Mouse (Mus musculus): ENCODE measurements around the gene Rgcc. TPM values are rescaled to one million over a fixed set of nuclear protein-coding genes. Genes with fewer than 3 reads are reported as not detected.

The Rgcc gene
- total RNA-seq, 1 experiment: 0.71 TPM

DNA sequence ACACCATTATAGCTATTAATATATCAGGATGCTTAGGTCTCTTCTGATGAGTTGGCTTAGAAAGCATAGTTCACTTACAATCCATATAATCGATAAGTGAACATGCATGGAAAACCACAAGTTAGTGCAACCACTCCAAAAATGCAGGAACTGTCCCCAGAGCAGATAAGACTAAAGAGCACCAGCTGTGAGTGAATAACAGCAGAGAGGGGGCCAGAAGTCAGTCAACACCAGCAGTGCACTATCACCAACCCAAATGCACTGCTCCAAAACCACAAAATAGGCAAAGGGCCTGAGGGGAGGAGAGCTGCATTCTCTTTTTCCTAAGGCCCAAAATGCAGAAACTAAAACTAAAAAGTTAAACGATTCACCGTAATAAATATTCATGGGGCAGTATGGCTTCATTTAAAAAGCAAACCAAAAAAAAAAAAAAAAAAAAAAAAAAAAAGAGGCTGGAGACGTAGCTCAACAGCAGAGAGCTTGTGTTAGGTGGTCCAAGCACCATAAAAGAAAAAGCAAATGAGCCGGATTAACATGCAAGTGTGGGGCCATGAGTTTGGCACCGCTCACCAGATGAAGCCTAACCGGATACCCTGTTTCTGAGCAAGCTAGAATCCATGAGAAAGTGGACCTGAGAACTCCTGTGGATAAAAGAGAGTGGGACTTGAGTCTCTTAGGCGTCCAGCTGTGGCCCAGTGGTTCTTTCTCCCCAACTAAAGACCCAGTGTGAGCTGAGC, 12.2 kb upstream of the Rgcc start:
- Histone ChIP-seq H3K4me3 (ENCODE audit: insufficient read depth in 1 of 2, low read depth in 1 of 2, low read length in 2 of 2, poor library complexity in 1 of 2, severe bottlenecking in 1 of 2) (no peak overlapping the region), H3K9ac (ENCODE audit: insufficient read depth, low read depth, low read length, poor library complexity, severe bottlenecking) (no peak overlapping the region), H3K9me3 (ENCODE audit: control insufficient read depth, insufficient read depth, low read depth, low read length) (no peaks in the 10 kb centered on the region), H3K36me3 (ENCODE audit: control insufficient read depth, insufficient read depth, low read length, poor library complexity, severe bottlenecking) (no peaks in the 10 kb centered on the region), H3K27ac (ENCODE audit: insufficient read depth, low read depth, low read length, poor library complexity, severe bottlenecking) (no peak overlapping the region), H3K4me1 (ENCODE audit: control insufficient read depth in 2 of 2, insufficient read depth in 2 of 2, low read length in 2 of 2, poor library complexity in 1 of 2) (no peaks in the 10 kb centered on the region)
- DNase-seq (ENCODE audit: low read depth, low spot score): no peak
- TF ChIP-seq CHD2 (IDR thresholded peaks at IDR 0.05; ENCODE audit: low read depth, low read length) (no peak), MAFK (IDR thresholded peaks at IDR 0.05; ENCODE audit: insufficient read depth, low read depth, low read length) (no peak), ZNF384 (IDR thresholded peaks at IDR 0.05; ENCODE audit: low read depth, low read length) (no peak), HCFC1 (IDR thresholded peaks at IDR 0.05; ENCODE audit: borderline replicate concordance, insufficient read depth, low read length) (no peak), ZC3H11A (IDR thresholded peaks at IDR 0.05; ENCODE audit: borderline replicate concordance, low read depth, low read length) (no peak)
- in situ Hi-C loops (cut with MboI; ENCODE audit: low sequenced_read_pairs in 2 of 2, unreplicated experiment in 2 of 2): loop anchor here (25.0 kb wide), 1 partner anchor 176 kb away; no protein-coding TSS in a partner anchor

DNA sequence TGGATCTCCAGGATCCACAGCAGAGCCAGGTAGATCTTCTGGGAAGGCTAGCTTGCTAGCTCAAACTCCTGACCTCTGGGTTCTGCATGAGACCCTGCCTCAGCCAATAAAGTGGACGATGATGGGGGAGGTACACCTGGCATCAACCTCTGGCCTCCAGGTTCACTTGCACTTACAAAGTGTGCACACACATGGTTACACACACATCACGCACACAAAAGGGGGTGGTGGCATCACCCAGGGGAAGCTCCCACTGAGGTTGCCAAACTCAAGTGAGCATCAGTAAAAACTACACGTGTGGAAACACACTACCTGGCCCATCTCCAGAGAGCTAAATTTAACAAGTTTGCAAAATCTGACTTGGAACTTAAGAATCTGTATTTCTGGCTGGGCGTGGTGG, 11.3 kb upstream of the Rgcc start:
- in situ Hi-C loops (cut with MboI; ENCODE audit: low sequenced_read_pairs in 2 of 2, unreplicated experiment in 2 of 2): loop anchor here (25.0 kb wide), 1 partner anchor 175 kb away; no protein-coding TSS in a partner anchor
- no peak overlapping the region for H3K9ac ChIP-seq (ENCODE audit: insufficient read depth, low read depth, low read length, poor library complexity, severe bottlenecking)
- H3K36me3 ChIP-seq (ENCODE audit: control insufficient read depth, insufficient read depth, low read length, poor library complexity, severe bottlenecking): no peaks in the 10 kb centered on the region
- H3K4me3 ChIP-seq (ENCODE audit: insufficient read depth in 1 of 2, low read depth in 1 of 2, low read length in 2 of 2, poor library complexity in 1 of 2, severe bottlenecking in 1 of 2): no peak overlapping the region
- TF ChIP-seq MAFK (IDR thresholded peaks at IDR 0.05; ENCODE audit: insufficient read depth, low read depth, low read length): no peak
- TF ChIP-seq HCFC1 (IDR thresholded peaks at IDR 0.05; ENCODE audit: borderline replicate concordance, insufficient read depth, low read length): no peak
- TF ChIP-seq CHD2 (IDR thresholded peaks at IDR 0.05; ENCODE audit: low read depth, low read length): no peak
- TF ChIP-seq ZC3H11A (IDR thresholded peaks at IDR 0.05; ENCODE audit: borderline replicate concordance, low read depth, low read length): no peak
- TF ChIP-seq ZNF384 (IDR thresholded peaks at IDR 0.05; ENCODE audit: low read depth, low read length): no peak
- no peaks in the 10 kb centered on the region for H3K9me3 ChIP-seq (ENCODE audit: control insufficient read depth, insufficient read depth, low read depth, low read length)
- no peaks in the 10 kb centered on the region for H3K4me1 ChIP-seq (ENCODE audit: control insufficient read depth in 2 of 2, insufficient read depth in 2 of 2, low read length in 2 of 2, poor library complexity in 1 of 2)
- DNase-seq (ENCODE audit: low read depth, low spot score): no peak
- H3K27ac ChIP-seq (ENCODE audit: insufficient read depth, low read depth, low read length, poor library complexity, severe bottlenecking): no peak overlapping the region

DNA sequence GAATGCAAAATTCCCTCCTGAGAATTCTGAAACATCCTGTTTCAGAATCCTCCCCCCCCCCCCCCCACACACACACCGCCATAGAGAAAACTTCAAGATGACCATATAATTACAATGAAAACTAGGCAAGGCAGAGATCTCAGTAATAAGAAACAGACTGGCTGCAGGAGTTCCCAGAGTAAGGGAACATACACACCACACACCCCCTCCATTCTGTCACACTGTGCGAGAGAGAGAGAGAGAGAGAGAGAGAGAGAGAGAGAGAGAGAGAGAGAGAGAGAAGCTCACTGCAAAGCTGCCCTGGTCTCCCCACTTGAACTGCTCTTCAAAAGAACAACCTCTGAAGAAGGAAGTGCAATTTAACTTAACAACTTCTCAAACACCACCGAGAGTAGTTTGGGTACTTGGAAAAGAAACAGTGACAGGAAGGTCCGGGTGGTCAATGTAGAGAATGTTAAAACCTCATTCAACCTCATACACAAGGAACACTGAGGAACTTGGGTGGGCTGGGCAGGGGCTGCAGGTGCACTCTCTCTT, 10.5 kb upstream of the Rgcc start:
- Histone ChIP-seq H3K36me3 (ENCODE audit: control insufficient read depth, insufficient read depth, low read length, poor library complexity, severe bottlenecking) (no peaks in the 10 kb centered on the region), H3K4me3 (ENCODE audit: insufficient read depth in 1 of 2, low read depth in 1 of 2, low read length in 2 of 2, poor library complexity in 1 of 2, severe bottlenecking in 1 of 2) (no peak overlapping the region), H3K9me3 (ENCODE audit: control insufficient read depth, insufficient read depth, low read depth, low read length) (no peaks in the 10 kb centered on the region), H3K27ac (ENCODE audit: insufficient read depth, low read depth, low read length, poor library complexity, severe bottlenecking) (no peak overlapping the region), H3K4me1 (ENCODE audit: control insufficient read depth in 2 of 2, insufficient read depth in 2 of 2, low read length in 2 of 2, poor library complexity in 1 of 2) (peaks cover 0 to 1% of the 10 kb centered on the region in 2 experiments; a peak in 1 of 4 replicates), H3K9ac (ENCODE audit: insufficient read depth, low read depth, low read length, poor library complexity, severe bottlenecking) (no peak overlapping the region)
- TF ChIP-seq HCFC1 (IDR thresholded peaks at IDR 0.05; ENCODE audit: borderline replicate concordance, insufficient read depth, low read length): no peak
- in situ Hi-C loops (cut with MboI; ENCODE audit: low sequenced_read_pairs in 2 of 2, unreplicated experiment in 2 of 2): loop anchor here (25.0 kb wide), 1 partner anchor 175 kb away; no protein-coding TSS in a partner anchor
- DNase-seq (ENCODE audit: low read depth, low spot score): no peak

DNA sequence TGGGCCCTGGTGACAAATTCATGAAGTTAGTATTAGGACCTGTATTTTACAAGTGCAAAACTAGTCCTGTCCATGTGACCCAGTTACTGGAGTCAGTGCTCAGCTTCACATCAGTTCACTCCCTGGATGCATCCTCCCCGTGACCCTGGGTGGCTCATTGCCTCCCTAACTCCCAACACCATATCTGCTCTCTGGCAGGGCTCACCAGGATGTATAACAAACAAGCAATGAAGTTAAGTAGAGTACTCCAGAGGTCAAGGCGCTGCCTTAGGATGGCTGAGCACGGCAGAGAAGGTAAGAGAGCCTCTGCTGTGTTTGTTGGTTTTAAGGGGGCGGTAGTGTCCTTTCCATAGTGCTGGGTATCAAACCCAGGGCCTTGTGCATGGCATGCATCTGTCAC, 7.7 kb upstream of the Rgcc start:
- TF ChIP-seq ZC3H11A (IDR thresholded peaks at IDR 0.05; ENCODE audit: borderline replicate concordance, low read depth, low read length): no peak
- no peak for TF ChIP-seq ZNF384 (IDR thresholded peaks at IDR 0.05; ENCODE audit: low read depth, low read length)
- TF ChIP-seq HCFC1 (IDR thresholded peaks at IDR 0.05; ENCODE audit: borderline replicate concordance, insufficient read depth, low read length): no peak
- TF ChIP-seq CHD2 (IDR thresholded peaks at IDR 0.05; ENCODE audit: low read depth, low read length): no peak
- no peak for TF ChIP-seq MAFK (IDR thresholded peaks at IDR 0.05; ENCODE audit: insufficient read depth, low read depth, low read length)
- Histone ChIP-seq H3K4me1 (ENCODE audit: control insufficient read depth in 2 of 2, insufficient read depth in 2 of 2, low read length in 2 of 2, poor library complexity in 1 of 2) (peaks cover 0 to 2% of the 10 kb centered on the region in 2 experiments; a peak in 1 of 4 replicates), H3K4me3 (ENCODE audit: insufficient read depth in 1 of 2, low read depth in 1 of 2, low read length in 2 of 2, poor library complexity in 1 of 2, severe bottlenecking in 1 of 2) (no peak overlapping the region), H3K27ac (ENCODE audit: insufficient read depth, low read depth, low read length, poor library complexity, severe bottlenecking) (no peak overlapping the region), H3K9ac (ENCODE audit: insufficient read depth, low read depth, low read length, poor library complexity, severe bottlenecking) (no peak overlapping the region), H3K36me3 (ENCODE audit: control insufficient read depth, insufficient read depth, low read length, poor library complexity, severe bottlenecking) (no peaks in the 10 kb centered on the region), H3K9me3 (ENCODE audit: control insufficient read depth, insufficient read depth, low read depth, low read length) (no peaks in the 10 kb centered on the region)
- DNase-seq (ENCODE audit: low read depth, low spot score): no peak
- in situ Hi-C loops (cut with MboI; ENCODE audit: low sequenced_read_pairs in 2 of 2, unreplicated experiment in 2 of 2): loop anchor here (25.0 kb wide), 1 partner anchor 172 kb away; no protein-coding TSS in a partner anchor
